Mouse (Mus musculus) heart, embryonic 10.5 days (tissue): ENCODE measurements around the gene Ube2h. TPM values are rescaled to one million over a fixed set of nuclear protein-coding genes. Genes with fewer than 3 reads are reported as not detected.

Source experiments
- DNase-seq: peaks from one replicate; pipeline ENCODE4 v3.0.0-alpha.2; 2017; ENCODE audit warnings: low spot score
- H3K27ac ChIP-seq: fragments of 300-500 bp; sonication (generic); 2 replicates; pipeline ENCODE4 v1.5.1; 2016; ENCODE audit warnings: mild to moderate bottlenecking
- H3K27me3 ChIP-seq: fragments of 300-500 bp; sonication (generic); 2 replicates; pipeline ENCODE4 v1.6.1; 2016; ENCODE audit warnings: mild to moderate bottlenecking; ENCODE audit not compliant: poor library complexity, insufficient read depth, severe bottlenecking
- H3K36me3 ChIP-seq: fragments of 300-500 bp; sonication (generic); 2 replicates; pipeline ENCODE4 v1.6.1; 2016; ENCODE audit warnings: mild to moderate bottlenecking, moderate library complexity
- H3K4me1 ChIP-seq: fragments of 300-500 bp; sonication (generic); 2 replicates; pipeline ENCODE4 v1.6.1; 2016; ENCODE audit warnings: mild to moderate bottlenecking
- H3K4me3 ChIP-seq: fragments of 300-500 bp; sonication (generic); 2 replicates; pipeline ENCODE4 v1.5.1; 2016; ENCODE audit warnings: mild to moderate bottlenecking, moderate library complexity
- H3K9me3 ChIP-seq: fragments of 300-500 bp; sonication (generic); 2 replicates; pipeline ENCODE4 v1.6.1; 2016; ENCODE audit warnings: mild to moderate bottlenecking, moderate library complexity
- WGBS: fragments of 180-500 bp; shearing (Covaris S2); methylation state at CpG from one replicate; pipeline ENCODE4 v1.1.7; 2016; 5-methylcytosine and 5-hydroxymethylcytosine counted together
- polyA plus RNA-seq: library from polyadenylated mRNA; unstranded; fragments of >200 nt; fragmentation: Nextera tagmentation; extraction: Ambion mirVana; gene quantifications from 2 replicates; pipeline ENCODE4 v1.2.1, GENCODE M21; 2016

The Ube2h gene
- polyA plus RNA-seq, 1 experiment from 2014 or later = 51.7 TPM

- H3K4me3 ChIP-seq = no peak overlapping the region
- H3K27me3 ChIP-seq = no peaks in the 10 kb centered on the region
- no peak overlapping the region for H3K27ac ChIP-seq
- peaks cover 65% of the 10 kb centered on the region for H3K36me3 ChIP-seq
- no peaks in the 10 kb centered on the region for H3K4me1 ChIP-seq
- no peak for DNase-seq
- no peaks in the 10 kb centered on the region for H3K9me3 ChIP-seq
These were observed 17.7 kb downstream of the Ube2h start for GRCm38 (mm10) chr6:30286642-30287041.

- Histone ChIP-seq H3K36me3 (peaks cover 77% of the 10 kb centered on the region), H3K27ac (no peak overlapping the region), H3K4me3 (no peak overlapping the region), H3K9me3 (no peaks in the 10 kb centered on the region), H3K27me3 (no peaks in the 10 kb centered on the region), H3K4me1 (no peaks in the 10 kb centered on the region)
- DNase-seq = no peak
These were observed 20.2 kb downstream of the Ube2h start for GRCm38 (mm10) chr6:30284177-30284576.

DNA sequence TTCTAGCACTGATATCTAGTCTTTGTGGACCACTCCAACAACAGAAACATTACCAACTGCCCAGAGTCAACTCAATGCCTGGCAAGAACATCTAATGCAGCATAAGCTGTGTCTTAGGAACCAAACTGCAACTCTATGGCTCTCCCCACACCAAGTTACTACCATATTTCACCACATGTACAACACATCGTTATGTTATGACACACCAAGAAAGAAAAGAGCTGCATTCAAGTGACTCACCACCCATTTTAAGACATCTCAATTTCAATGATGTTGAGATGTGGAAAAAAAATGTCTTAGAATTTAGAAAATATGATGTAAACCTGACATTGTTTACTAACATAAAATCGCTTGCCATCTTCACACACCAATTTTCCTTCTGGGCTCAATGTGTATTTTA is 22.0 kb downstream of the Ube2h start:
- 90% methylated on average over 2 of the region's 2 CpGs for WGBS
- H3K36me3 ChIP-seq = peaks cover 81% of the 10 kb centered on the region

GRCm38 (mm10) chr6:30278374-30278773 is 26.0 kb downstream of the Ube2h start:
- no peak for DNase-seq
- Histone ChIP-seq H3K4me1 (peaks cover 13% of the 10 kb centered on the region), H3K4me3 (no peak overlapping the region), H3K27ac (no peak overlapping the region), H3K9me3 (no peaks in the 10 kb centered on the region), H3K27me3 (no peaks in the 10 kb centered on the region), H3K36me3 (peaks cover 57% of the 10 kb centered on the region)
- WGBS = 60% methylated on average over 1 of the region's 1 CpGs

More for the DNA sequence above, 22.0 kb downstream of the Ube2h start:
- no peaks in the 10 kb centered on the region for H3K27me3 ChIP-seq
- H3K27ac ChIP-seq = no peak overlapping the region
- H3K4me3 ChIP-seq = no peak overlapping the region
- H3K4me1 ChIP-seq = no peaks in the 10 kb centered on the region
- DNase-seq = no peak
- H3K9me3 ChIP-seq = no peaks in the 10 kb centered on the region

DNA sequence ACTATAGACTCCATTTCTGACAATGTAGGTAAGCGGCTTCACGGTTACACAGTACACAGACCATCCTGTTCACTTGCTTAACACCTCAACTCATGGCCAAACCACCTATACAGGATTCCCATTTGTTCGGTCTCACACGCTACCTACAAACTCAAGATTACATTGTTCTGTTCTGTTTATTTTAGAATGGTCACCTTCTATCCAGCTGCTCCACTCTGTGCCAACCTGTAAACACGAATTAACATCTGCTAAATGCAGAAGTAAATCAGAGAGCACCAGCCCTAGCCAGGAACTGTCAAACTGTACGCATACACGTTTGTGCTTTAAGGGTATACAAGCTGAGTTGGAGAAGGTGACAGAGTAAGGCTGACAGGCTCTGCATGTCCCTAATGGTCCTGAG is 27.5 kb downstream of the Ube2h start:
- H3K36me3 ChIP-seq = peaks cover 65% of the 10 kb centered on the region

DNA sequence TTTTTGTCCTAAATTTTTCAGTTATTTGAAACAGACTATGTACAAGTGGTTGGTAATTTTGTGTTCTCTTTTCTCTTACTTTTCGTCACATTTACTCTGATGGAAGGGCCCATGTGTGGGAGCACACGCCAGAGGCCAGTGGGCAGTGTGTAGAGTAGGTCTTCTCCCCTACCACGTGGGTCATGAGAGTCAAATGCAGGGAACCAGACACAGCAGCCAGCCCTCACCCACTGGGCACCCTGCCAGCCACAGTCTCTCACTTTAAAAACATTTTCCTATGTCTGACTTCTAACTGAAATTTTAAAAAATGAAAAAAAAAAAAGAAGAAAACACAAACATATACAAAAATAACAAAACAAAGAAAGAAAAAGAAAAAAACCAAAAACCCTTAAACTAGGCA is 28.0 kb downstream of the Ube2h start:
- Histone ChIP-seq H3K36me3 (peaks cover 66% of the 10 kb centered on the region), H3K9me3 (no peaks in the 10 kb centered on the region), H3K4me1 (peaks cover 23% of the 10 kb centered on the region), H3K27me3 (no peaks in the 10 kb centered on the region), H3K4me3 (no peak overlapping the region), H3K27ac (no peak overlapping the region)
- DNase-seq = no peak
- 69% methylated on average over 3 of the region's 3 CpGs for WGBS

More for the DNA sequence above, 27.5 kb downstream of the Ube2h start:
- Histone ChIP-seq H3K27ac (no peak overlapping the region), H3K4me3 (no peak overlapping the region), H3K9me3 (no peaks in the 10 kb centered on the region), H3K4me1 (peaks cover 23% of the 10 kb centered on the region), H3K27me3 (no peaks in the 10 kb centered on the region)
- 90% methylated on average over 7 of the region's 7 CpGs for WGBS
- no peak for DNase-seq

GRCm38 (mm10) chr6:30275159-30275847 is 29.0 kb downstream of the Ube2h start:
- Histone ChIP-seq H3K9me3 (no peaks in the 10 kb centered on the region), H3K4me3 (no peak overlapping the region), H3K4me1 (peaks cover 23% of the 10 kb centered on the region), H3K36me3 (peaks cover 68% of the 10 kb centered on the region), H3K27ac (no peak overlapping the region; the same call in 1 of the 2 replicates), H3K27me3 (no peaks in the 10 kb centered on the region)
- no peak for DNase-seq
- WGBS = 76% methylated on average over 5 of the region's 5 CpGs

DNA sequence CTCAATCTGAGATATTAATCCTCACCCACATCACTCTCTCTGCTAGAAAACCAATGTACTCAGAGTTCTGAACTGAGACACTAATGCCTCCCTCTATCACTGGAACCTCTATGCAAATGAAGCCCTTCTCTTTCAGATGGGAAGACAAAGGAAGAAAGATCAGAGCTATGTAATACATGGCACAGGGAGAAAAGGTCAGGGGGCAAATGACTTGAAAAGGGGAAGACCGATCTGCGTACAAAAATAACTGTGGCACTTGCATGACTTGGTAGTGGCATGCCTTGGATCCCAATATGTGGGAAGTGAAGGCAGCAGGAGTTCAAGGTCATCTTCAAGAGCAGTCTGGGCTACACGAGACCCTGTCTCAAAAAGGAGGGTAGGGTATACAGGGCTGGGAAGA is 31.4 kb downstream of the Ube2h start:
- peak overlapping the region; percentile 56; the same call in 1 of the 2 replicates for H3K27ac ChIP-seq
- DNase-seq = no peak
- WGBS = 37% methylated on average over 3 of the region's 3 CpGs
- H3K4me1 ChIP-seq = peaks cover 32% of the 10 kb centered on the region
- peaks cover 61% of the 10 kb centered on the region for H3K36me3 ChIP-seq
- no peaks in the 10 kb centered on the region for H3K27me3 ChIP-seq
- H3K9me3 ChIP-seq = no peaks in the 10 kb centered on the region
- no peak overlapping the region for H3K4me3 ChIP-seq

- Histone ChIP-seq H3K4me3 (no peak overlapping the region), H3K9me3 (no peaks in the 10 kb centered on the region), H3K27me3 (no peaks in the 10 kb centered on the region), H3K36me3 (peaks cover 61% of the 10 kb centered on the region), H3K27ac (0 out of 2 replicates have a peak overlapping the region, but pooled peaks have one; percentile 56), H3K4me1 (peaks cover 32% of the 10 kb centered on the region)
- DNase-seq = no peak
- WGBS = 91% methylated on average over 11 of the region's 11 CpGs
These were observed 31.9 kb downstream of the Ube2h start for GRCm38 (mm10) chr6:30272338-30272905.

- H3K36me3 ChIP-seq = peaks cover 75% of the 10 kb centered on the region
- 81% methylated on average over 5 of the region's 5 CpGs for WGBS
These were observed 34.5 kb downstream of the Ube2h start for GRCm38 (mm10) chr6:30269846-30270245.

GRCm38 (mm10) chr6:30267486-30267885 is 36.9 kb downstream of the Ube2h start:
- H3K4me3 ChIP-seq = no peak overlapping the region
- no peak for DNase-seq
- WGBS = 90% methylated on average over 7 of the region's 7 CpGs
- peaks cover 68% of the 10 kb centered on the region for H3K36me3 ChIP-seq
- no peak overlapping the region for H3K27ac ChIP-seq
- no peaks in the 10 kb centered on the region for H3K9me3 ChIP-seq
- H3K4me1 ChIP-seq = peaks cover 27% of the 10 kb centered on the region
- H3K27me3 ChIP-seq = no peaks in the 10 kb centered on the region

More at GRCm38 (mm10) chr6:30269846-30270245, 34.5 kb downstream of the Ube2h start:
- DNase-seq = no peak
- peaks cover 24% of the 10 kb centered on the region for H3K4me1 ChIP-seq
- no peaks in the 10 kb centered on the region for H3K9me3 ChIP-seq
- no peak overlapping the region for H3K27ac ChIP-seq
- H3K4me3 ChIP-seq = no peak overlapping the region
- H3K27me3 ChIP-seq = no peaks in the 10 kb centered on the region

- H3K4me3 ChIP-seq = no peak overlapping the region
- no peaks in the 10 kb centered on the region for H3K9me3 ChIP-seq
- peaks cover 65% of the 10 kb centered on the region for H3K36me3 ChIP-seq
- H3K27me3 ChIP-seq = no peaks in the 10 kb centered on the region
- 91% methylated on average over 4 of the region's 4 CpGs for whole genome bisulfite sequencing
- H3K4me1 ChIP-seq = peaks cover 31% of the 10 kb centered on the region
- no peak overlapping the region for H3K27ac ChIP-seq
- no peak for DNase-seq
These were observed 38.9 kb downstream of the Ube2h start for GRCm38 (mm10) chr6:30265402-30265801.

GRCm38 (mm10) chr6:30263053-30263452 is 41.3 kb downstream of the Ube2h start:
- H3K27ac ChIP-seq = no peak overlapping the region
- no peak for DNase-seq
- peaks cover 72% of the 10 kb centered on the region for H3K36me3 ChIP-seq
- H3K27me3 ChIP-seq = no peaks in the 10 kb centered on the region
- no peak overlapping the region for H3K4me3 ChIP-seq
- WGBS = 70% methylated on average over 4 of the region's 4 CpGs
- peaks cover 25% of the 10 kb centered on the region for H3K4me1 ChIP-seq
- H3K9me3 ChIP-seq = no peaks in the 10 kb centered on the region
